Mouse (Mus musculus): Measurements from ENCODE around the gene Emilin3. TPM values are rescaled to one million over a fixed set of nuclear protein-coding genes. Genes with fewer than 3 reads are reported as not detected.
"Not testable (repeated sequence)": the region's sequence is repeated elsewhere in the genome, so short reads cannot be mapped to it uniquely, and the experiment has no call there.

The Emilin3 gene
- polyA plus RNA-seq (2015; fragmentation: Nextera tagmentation; extraction: Ambion mirVana), result 0.07 TPM in 1 of 2 replicates, not detected in the other

- ATAC-seq, result no peak
- no peak within 1 kb of the TSS for H3K9ac ChIP-seq (replicated peaks)
These were observed at the start of gene Emilin3 for GRCm38 (mm10) chr2:160912231-160912671. TSS of gene Emilin3 (minus strand) at chr2:160912328.

GRCm38 (mm10) chr2:160960956-160961646, 49.0 kb upstream of the Emilin3 start:
- H3K4me2 ChIP-seq (ENCODE audit: low read depth, low read length), result no peak overlapping the region
- H3K4me1 ChIP-seq (ENCODE audit: insufficient read depth), result no peaks in the 10 kb centered on the region
- WGBS (ENCODE audit: insufficient replicate concordance), result 66% methylated on average over 6 of the region's 6 CpGs
- H3K9ac ChIP-seq (replicated peaks), result no peak overlapping the region
- no peaks in the 10 kb centered on the region for H3K27me3 ChIP-seq (ENCODE audit: insufficient read depth, low read length)
- no peak overlapping the region for H3K4me3 ChIP-seq (ENCODE audit: low read depth, low read length)
- no peak for DNase-seq
- H3K36me3 ChIP-seq (replicated peaks; ENCODE audit: insufficient read depth, low read length), result peaks cover 36% of the 10 kb centered on the region
- no peak overlapping the region for H3K27ac ChIP-seq (ENCODE audit: low read depth)
- no peak for TF ChIP-seq EP300 (IDR thresholded peaks at IDR 0.05; ENCODE audit: low read depth)
- no peaks in the 10 kb centered on the region for H3K9me3 ChIP-seq (ENCODE audit: low read length)
- ATAC-seq, result no peak

More at GRCm38 (mm10) chr2:160912231-160912671, at the start of gene Emilin3:
- H3K9me3 ChIP-seq (ENCODE audit: low read length), result no peaks in the 10 kb centered on the region
- TF ChIP-seq EP300 (IDR thresholded peaks at IDR 0.05; ENCODE audit: low read depth) (no peak), CTCF (IDR thresholded peaks at IDR 0.05; ENCODE audit: low read depth) (no peak)
- H3K36me3 ChIP-seq (replicated peaks; ENCODE audit: insufficient read depth, low read length), result no peaks in the 10 kb centered on the region
- H3K4me3 ChIP-seq (ENCODE audit: low read depth, low read length), result peak within 1 kb of the TSS; percentile 27
- 0 out of 2 replicates have a peak, but pooled peaks cover 4% of the 10 kb centered on the region for H3K4me1 ChIP-seq (ENCODE audit: insufficient read depth)
- H3K27me3 ChIP-seq (ENCODE audit: insufficient read depth, low read length), result peaks cover 34% of the 10 kb centered on the region
- H3K4me2 ChIP-seq (ENCODE audit: low read depth, low read length), result peak within 1 kb of the TSS; percentile 63
- no peak for DNase-seq
- H3K27ac ChIP-seq (ENCODE audit: low read depth), result no peak within 1 kb of the TSS
- WGBS (ENCODE audit: insufficient replicate concordance), result 8% methylated on average over 35 of the region's 46 CpGs

GRCm38 (mm10) chr2:160959901-160960300, 47.8 kb upstream of the Emilin3 start:
- TF ChIP-seq EP300 (IDR thresholded peaks at IDR 0.05; ENCODE audit: low read depth), result no peak
- no peak for TF ChIP-seq CTCF (IDR thresholded peaks at IDR 0.05; ENCODE audit: low read depth)
- H3K9me3 ChIP-seq (ENCODE audit: low read length), result no peaks in the 10 kb centered on the region
- no peak for ATAC-seq
- WGBS (ENCODE audit: insufficient replicate concordance), result 88% methylated on average over 5 of the region's 5 CpGs
- no peaks in the 10 kb centered on the region for H3K4me1 ChIP-seq (ENCODE audit: insufficient read depth)
- H3K4me2 ChIP-seq (ENCODE audit: low read depth, low read length), result no peak overlapping the region
- peaks cover 31% of the 10 kb centered on the region; the same call in 1 of the 2 replicates for H3K36me3 ChIP-seq (replicated peaks; ENCODE audit: insufficient read depth, low read length)
- H3K4me3 ChIP-seq (ENCODE audit: low read depth, low read length), result no peak overlapping the region
- no peaks in the 10 kb centered on the region for H3K27me3 ChIP-seq (ENCODE audit: insufficient read depth, low read length)
- H3K27ac ChIP-seq (ENCODE audit: low read depth), result no peak overlapping the region
- no peak for DNase-seq
- H3K9ac ChIP-seq (replicated peaks), result no peak overlapping the region

- Histone ChIP-seq H3K4me1 (ENCODE audit: insufficient read depth) (no peaks in the 10 kb centered on the region), H3K27me3 (ENCODE audit: insufficient read depth, low read length) (no peaks in the 10 kb centered on the region), H3K4me2 (ENCODE audit: low read depth, low read length) (no peak overlapping the region), H3K27ac (ENCODE audit: low read depth) (no peak overlapping the region), H3K36me3 (replicated peaks; ENCODE audit: insufficient read depth, low read length) (peaks cover 39% of the 10 kb centered on the region), H3K4me3 (ENCODE audit: low read depth, low read length) (no peak overlapping the region), H3K9me3 (ENCODE audit: low read length) (no peaks in the 10 kb centered on the region), H3K9ac (replicated peaks) (no peak overlapping the region)
- DNase-seq, result no peak
- 84% methylated on average over 5 of the region's 5 CpGs for WGBS (ENCODE audit: insufficient replicate concordance)
- TF ChIP-seq CTCF (IDR thresholded peaks at IDR 0.05; ENCODE audit: low read depth) (peak; percentile 29), EP300 (IDR thresholded peaks at IDR 0.05; ENCODE audit: low read depth) (no peak)
- no peak for ATAC-seq
These were observed 46.6 kb upstream of the Emilin3 start for GRCm38 (mm10) chr2:160958737-160959136.

- not testable (repeated sequence) for H3K9ac ChIP-seq (replicated peaks); H3K4me2 ChIP-seq (ENCODE audit: low read depth, low read length); H3K4me3 ChIP-seq (ENCODE audit: low read depth, low read length); H3K27me3 ChIP-seq (ENCODE audit: insufficient read depth, low read length); DNase-seq; H3K9me3 ChIP-seq (ENCODE audit: low read length); H3K4me1 ChIP-seq (ENCODE audit: insufficient read depth); ATAC-seq; H3K27ac ChIP-seq (ENCODE audit: low read depth)
- H3K36me3 ChIP-seq (replicated peaks; ENCODE audit: insufficient read depth, low read length), result peaks cover 40% of the 10 kb centered on the region
These were observed 45.7 kb upstream of the Emilin3 start for GRCm38 (mm10) chr2:160957801-160958200.

GRCm38 (mm10) chr2:160957307-160957706, 45.2 kb upstream of the Emilin3 start:
- ATAC-seq; H3K4me1 ChIP-seq (ENCODE audit: insufficient read depth); H3K9me3 ChIP-seq (ENCODE audit: low read length); H3K4me3 ChIP-seq (ENCODE audit: low read depth, low read length); H3K4me2 ChIP-seq (ENCODE audit: low read depth, low read length); DNase-seq; H3K27me3 ChIP-seq (ENCODE audit: insufficient read depth, low read length); H3K27ac ChIP-seq (ENCODE audit: low read depth); H3K9ac ChIP-seq (replicated peaks): not testable (repeated sequence)
- peaks cover 40% of the 10 kb centered on the region for H3K36me3 ChIP-seq (replicated peaks; ENCODE audit: insufficient read depth, low read length)

GRCm38 (mm10) chr2:160955331-160955730, 43.2 kb upstream of the Emilin3 start:
- Histone ChIP-seq H3K27me3 (ENCODE audit: insufficient read depth, low read length) (no peaks in the 10 kb centered on the region), H3K4me3 (ENCODE audit: low read depth, low read length) (no peak overlapping the region), H3K4me2 (ENCODE audit: low read depth, low read length) (no peak overlapping the region), H3K36me3 (replicated peaks; ENCODE audit: insufficient read depth, low read length) (peaks cover 32% of the 10 kb centered on the region), H3K9ac (replicated peaks) (no peak overlapping the region), H3K4me1 (ENCODE audit: insufficient read depth) (no peaks in the 10 kb centered on the region), H3K27ac (ENCODE audit: low read depth) (no peak overlapping the region), H3K9me3 (ENCODE audit: low read length) (no peaks in the 10 kb centered on the region)
- WGBS (ENCODE audit: insufficient replicate concordance), result 76% methylated on average over 7 of the region's 7 CpGs
- TF ChIP-seq CTCF (IDR thresholded peaks at IDR 0.05; ENCODE audit: low read depth), result peak; percentile 29; the same call in 1 of the 2 replicates
- no peak for TF ChIP-seq EP300 (IDR thresholded peaks at IDR 0.05; ENCODE audit: low read depth)
- DNase-seq, result no peak
- no peak for ATAC-seq
